Mouse (Mus musculus) neural tube, embryonic 13.5 days (tissue): ENCODE results near the gene Zfp27. TPM values are rescaled to one million over a fixed set of nuclear protein-coding genes. Genes with fewer than 3 reads are reported as not detected.
"Not testable (repeated sequence)": the region's sequence is repeated elsewhere in the genome, so short reads cannot be mapped to it uniquely, and the experiment has no call there.

Experiments used
- ATAC-seq: fragments of 200-750 bp; cut with Nextera tagmentation; 2 replicates; pipeline ENCODE4 v1.8.0; 2017; ENCODE audit warnings: low read depth, mild to moderate bottlenecking, moderate TSS enrichment, moderate library complexity
- H3K27ac ChIP-seq: fragments of 300-500 bp; sonication (generic); replicated peaks from 2 replicates; pipeline ENCODE4 v1.5.1; 2015; ENCODE audit warnings: moderate library complexity, mild to moderate bottlenecking, inconsistent platforms
- H3K27me3 ChIP-seq: fragments of 300-500 bp; sonication (generic); 2 replicates; pipeline ENCODE4 v1.6.1; 2015; ENCODE audit warnings: mild to moderate bottlenecking, inconsistent platforms
- H3K36me3 ChIP-seq: fragments of 300-500 bp; sonication (generic); 2 replicates; pipeline ENCODE4 v1.6.1; 2015; ENCODE audit warnings: mild to moderate bottlenecking, inconsistent platforms
- H3K4me1 ChIP-seq: fragments of 300-500 bp; sonication (generic); replicated peaks from 2 replicates; pipeline ENCODE4 v1.6.1; 2015; ENCODE audit warnings: inconsistent platforms
- H3K4me2 ChIP-seq: fragments of 300-500 bp; sonication (generic); 2 replicates; pipeline ENCODE4 v1.6.1; 2015; ENCODE audit warnings: inconsistent platforms, mild to moderate bottlenecking, moderate library complexity
- H3K4me3 ChIP-seq: fragments of 300-500 bp; sonication (generic); 2 replicates; pipeline ENCODE4 v1.5.1; 2015; ENCODE audit warnings: mild to moderate bottlenecking, inconsistent platforms
- H3K9ac ChIP-seq: fragments of 300-500 bp; sonication (generic); 2 replicates; pipeline ENCODE4 v1.6.1; 2015; ENCODE audit warnings: moderate library complexity, mild to moderate bottlenecking, inconsistent platforms
- H3K9me3 ChIP-seq: fragments of 300-500 bp; sonication (generic); 2 replicates; pipeline ENCODE4 v1.6.1; 2016; ENCODE audit warnings: inconsistent platforms
- WGBS: fragments of 180-500 bp; shearing (Covaris S2); methylation state at CpG from one replicate; pipeline ENCODE4 v1.1.7; 2015; 5-methylcytosine and 5-hydroxymethylcytosine counted together
- microRNA-seq: library from miRNA; unstranded; fragments of <30 nt; microRNA quantifications from one replicate; pipeline ENCODE4, GENCODE M21; 2016
- polyA plus RNA-seq: library from polyadenylated mRNA; unstranded; fragments of >200 nt; fragmentation: Nextera tagmentation; extraction: Ambion mirVana; gene quantifications from 2 replicates; pipeline ENCODE4 v1.2.1, GENCODE M21; 2015

The Zfp27 gene
- polyA plus RNA-seq, 1 experiment from 2014 or later, result 17.1 TPM

DNA sequence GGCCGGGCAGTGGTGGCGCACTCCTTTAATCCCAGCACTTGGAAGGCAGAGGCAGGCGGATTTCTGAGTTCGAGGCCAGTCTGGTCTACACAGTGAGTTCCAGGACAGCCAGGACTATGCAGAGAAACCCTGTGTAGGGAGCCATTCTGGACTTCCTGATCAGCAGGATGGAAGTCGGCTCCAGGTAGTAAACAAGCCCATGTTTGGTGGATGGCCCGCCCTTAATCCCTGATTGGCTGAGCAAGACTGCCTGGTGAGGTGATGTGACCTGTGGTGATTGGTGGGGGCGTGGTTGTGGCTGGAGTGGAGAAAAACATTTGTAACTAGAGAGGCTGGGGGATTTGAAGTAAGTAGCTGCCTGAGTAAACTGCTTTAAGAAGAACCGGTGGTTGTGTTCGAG lies 28.8 kb downstream of the Zfp27 start:
- H3K27ac ChIP-seq, H3K9ac ChIP-seq, ATAC-seq, H3K4me2 ChIP-seq, H3K4me1 ChIP-seq, H3K4me3 ChIP-seq, H3K27me3 ChIP-seq: not testable (repeated sequence)
- Histone ChIP-seq H3K9me3 (peaks cover 37% of the 10 kb centered on the region), H3K36me3 (peaks cover 56% of the 10 kb centered on the region)
- WGBS, result 95% methylated on average over 9 of the region's 9 CpGs

DNA sequence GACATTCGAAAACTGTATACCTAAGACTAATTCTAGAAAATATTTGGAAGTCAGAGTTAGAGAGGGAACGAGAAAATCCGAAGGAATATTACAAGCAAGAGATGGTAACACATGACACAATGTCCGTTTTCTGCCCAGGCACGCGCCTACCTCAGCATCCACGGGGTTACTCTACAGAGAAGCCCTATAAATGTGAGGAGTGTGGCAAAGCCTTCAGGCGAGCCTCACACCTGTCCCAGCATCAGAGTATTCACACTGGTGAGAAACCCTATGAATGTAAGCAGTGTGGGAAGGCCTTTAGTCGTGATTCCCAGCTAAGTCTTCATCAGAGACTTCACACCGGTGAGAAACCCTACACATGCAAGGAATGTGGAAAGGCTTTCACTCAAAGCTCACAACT lies 32.1 kb downstream of the Zfp27 start:
- peaks cover 76% of the 10 kb centered on the region for H3K36me3 ChIP-seq
- 94% methylated on average over 10 of the region's 10 CpGs for WGBS

DNA sequence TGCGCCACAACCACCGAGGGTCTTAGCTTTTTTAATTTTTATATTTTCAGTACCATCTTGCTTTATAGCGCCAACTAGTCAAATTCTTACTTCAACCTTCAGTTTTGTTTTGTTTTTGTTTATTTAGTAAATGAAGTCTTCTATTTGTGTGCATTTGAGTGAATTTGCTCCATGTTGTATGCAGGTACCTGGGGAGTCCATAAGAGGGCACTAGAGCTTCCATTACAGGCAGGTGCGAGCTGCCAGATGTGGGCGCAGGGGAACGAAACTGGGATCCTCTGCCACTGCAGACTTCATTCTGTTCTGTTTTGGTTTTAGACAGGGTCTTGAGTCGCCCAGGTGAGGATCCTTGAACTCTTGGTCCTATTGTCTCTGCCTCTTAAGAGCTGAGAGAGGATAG lies 44.7 kb downstream of the Zfp27 start:
- no peaks in the 10 kb centered on the region for H3K27me3 ChIP-seq
- H3K27ac ChIP-seq, result no peak overlapping the region
- 87% methylated on average over 7 of the region's 7 CpGs for WGBS
- H3K4me2 ChIP-seq, result no peak overlapping the region
- peaks cover 11% of the 10 kb centered on the region for H3K4me1 ChIP-seq
- H3K9ac ChIP-seq, result no peak overlapping the region
- no peak overlapping the region for H3K4me3 ChIP-seq
- no peaks in the 10 kb centered on the region for H3K9me3 ChIP-seq
- no peak for ATAC-seq
- peaks cover 15% of the 10 kb centered on the region for H3K36me3 ChIP-seq

More for the DNA sequence above, 32.1 kb downstream of the Zfp27 start:
- Histone ChIP-seq H3K27me3 (no peaks in the 10 kb centered on the region), H3K4me2 (no peak overlapping the region), H3K27ac (no peak overlapping the region), H3K4me1 (no peaks in the 10 kb centered on the region), H3K4me3 (no peak overlapping the region), H3K9ac (no peak overlapping the region), H3K9me3 (peaks cover 53% of the 10 kb centered on the region)
- ATAC-seq, result no peak

DNA sequence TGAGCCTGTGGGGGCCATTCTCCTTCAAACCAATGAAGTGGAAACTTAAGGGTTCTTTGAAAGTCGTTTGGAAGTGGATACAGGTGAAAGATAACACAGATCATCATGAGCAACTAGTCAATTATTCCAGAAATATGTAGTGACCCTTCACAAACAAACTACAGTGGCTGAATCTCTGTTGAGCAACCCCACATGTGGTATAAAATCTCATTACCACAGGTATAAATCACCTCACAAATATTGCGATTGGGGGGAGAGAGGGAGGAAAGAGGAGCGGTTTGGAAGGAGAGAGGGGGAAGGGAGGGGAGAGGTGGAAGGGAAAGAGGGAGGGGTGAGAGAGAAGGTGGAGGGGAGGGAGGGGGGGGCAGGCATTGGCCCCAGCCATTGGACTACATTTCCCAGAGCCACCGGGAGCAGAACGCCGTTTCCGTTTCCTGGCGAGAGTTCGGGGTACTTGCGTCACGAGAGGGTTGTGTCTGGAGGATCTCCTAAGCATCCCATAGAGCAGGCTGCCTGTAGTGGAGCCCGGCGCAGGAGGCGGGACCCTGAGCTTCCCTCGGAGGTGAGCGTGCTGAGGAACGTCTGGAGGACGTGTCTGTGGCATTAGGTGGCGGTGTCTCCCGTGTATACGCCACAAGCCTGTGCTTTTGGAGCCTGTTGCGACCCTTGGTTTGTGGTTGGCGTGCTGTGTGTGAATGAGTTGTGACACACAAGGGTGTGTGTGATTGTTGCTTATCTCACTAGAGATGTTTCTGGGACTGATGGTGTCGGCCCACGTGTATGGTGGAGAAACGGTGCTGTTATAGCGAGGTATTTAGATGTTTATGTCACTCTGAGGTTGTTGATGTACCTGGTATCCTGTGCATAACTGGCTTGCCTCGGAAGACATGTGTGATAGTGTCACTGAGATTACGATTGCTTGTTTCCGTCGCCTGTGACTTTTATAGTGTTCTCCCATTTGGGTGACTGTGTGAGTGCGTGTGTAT lies 46.5 kb downstream of the Zfp27 start, which contains the start of gene Zfp420:
Zfp420 (plus strand) TSS at position 448 of the 986 bp plus-strand sequence.
- 7% methylated on average over 32 of the region's 32 CpGs for WGBS
- H3K36me3 ChIP-seq, result peaks cover 12% of the 10 kb centered on the region
- H3K27me3 ChIP-seq, result no peaks in the 10 kb centered on the region
- peak; percentile 96 for ATAC-seq
- H3K4me3 ChIP-seq, result peak within 1 kb of the TSS; percentile 60
- peak within 1 kb of the TSS; percentile 77 for H3K27ac ChIP-seq
- H3K4me1 ChIP-seq, result peaks cover 11% of the 10 kb centered on the region
- peak within 1 kb of the TSS; percentile 78 for H3K4me2 ChIP-seq
- peak within 1 kb of the TSS; percentile 72 for H3K9ac ChIP-seq
- no peaks in the 10 kb centered on the region for H3K9me3 ChIP-seq

DNA sequence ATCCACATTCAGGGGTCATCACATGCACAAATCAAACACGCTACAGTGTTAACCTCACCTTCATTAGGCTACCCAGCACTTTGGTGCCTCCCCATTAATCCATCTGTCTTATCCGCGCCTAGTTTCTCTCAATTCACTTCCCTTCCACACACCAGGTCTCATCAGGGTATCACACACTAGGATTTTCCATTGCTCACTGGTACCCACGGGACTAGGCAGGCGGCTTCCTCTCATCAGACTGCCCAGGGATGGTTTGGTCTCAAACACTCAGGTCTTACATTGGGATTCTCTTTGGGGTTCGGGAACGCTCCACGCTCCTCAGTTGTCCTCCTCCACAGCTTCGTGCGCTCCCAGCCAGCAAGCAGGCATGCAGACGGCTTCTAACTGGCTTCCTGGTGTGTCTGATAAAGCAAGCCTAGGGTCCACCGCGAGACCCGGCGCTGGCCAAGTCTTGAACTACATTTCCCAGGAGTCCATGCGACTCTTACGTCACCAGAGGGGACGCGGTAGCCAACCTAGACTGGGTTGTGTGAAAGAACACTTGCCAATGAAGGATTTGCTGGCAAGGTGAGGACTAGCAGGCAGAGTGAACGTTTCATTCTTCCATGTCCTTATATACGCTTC lies 53.0 kb downstream of the Zfp27 start, which contains the start of gene Zfp940:
Zfp940 (minus strand) TSS at position 451 of the 624 bp plus-strand sequence.
- H3K4me3 ChIP-seq, result peak within 1 kb of the TSS; percentile 54
- peak within 1 kb of the TSS; percentile 69 for H3K27ac ChIP-seq
- H3K27me3 ChIP-seq, result no peaks in the 10 kb centered on the region
- 1% methylated on average over 21 of the region's 21 CpGs for WGBS
- peak within 1 kb of the TSS; percentile 76 for H3K9ac ChIP-seq
- H3K4me1 ChIP-seq, result peaks cover 7% of the 10 kb centered on the region
- peak; percentile 97 for ATAC-seq
- no peaks in the 10 kb centered on the region; the same call in 1 of the 2 replicates for H3K9me3 ChIP-seq
- peaks cover 26% of the 10 kb centered on the region for H3K36me3 ChIP-seq
- H3K4me2 ChIP-seq, result peak within 1 kb of the TSS; percentile 79

DNA sequence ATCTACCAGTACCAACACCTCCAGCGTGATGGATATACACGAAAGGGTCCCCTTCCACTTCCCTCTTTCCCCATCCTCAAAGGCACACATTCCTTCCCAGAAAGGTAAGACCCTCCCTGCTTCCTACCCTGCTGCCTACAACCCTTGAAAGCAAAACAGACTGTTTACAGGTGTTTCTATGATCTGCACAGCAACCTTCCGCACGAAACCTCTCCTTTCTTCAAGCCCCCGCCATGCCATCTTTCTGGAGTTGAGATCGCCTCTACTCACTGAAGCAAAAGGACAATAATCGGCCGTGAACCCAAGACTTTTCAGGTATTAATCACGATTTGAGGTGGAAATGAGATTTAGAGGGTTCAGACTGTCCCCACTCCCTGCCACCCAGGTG lies 53.5 kb downstream of the Zfp27 start:
- no peak overlapping the region for H3K27ac ChIP-seq
- WGBS, result 59% methylated on average over 9 of the region's 9 CpGs

DNA sequence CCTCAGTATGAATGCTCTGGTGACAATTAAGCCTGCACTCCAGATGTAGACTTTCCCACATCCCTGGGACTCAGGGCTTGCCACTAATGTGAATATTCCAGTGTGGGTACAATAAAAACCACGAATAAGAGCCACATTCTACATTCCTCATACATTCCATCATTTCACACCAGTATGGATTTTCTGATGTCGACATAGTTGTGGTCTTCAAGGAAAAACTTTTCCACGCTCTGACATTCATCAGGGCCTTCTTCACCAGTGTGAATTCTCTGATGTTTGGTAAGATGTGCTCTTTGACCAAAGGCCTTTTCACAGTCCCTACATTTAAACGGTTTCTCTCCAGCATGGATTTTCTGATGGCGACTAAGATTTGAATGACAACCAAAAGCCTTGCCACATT lies 61.8 kb downstream of the Zfp27 start:
- no peaks in the 10 kb centered on the region for H3K9me3 ChIP-seq
- H3K36me3 ChIP-seq, result peaks cover 70% of the 10 kb centered on the region
- no peak for ATAC-seq
- 93% methylated on average over 5 of the region's 5 CpGs for WGBS
- H3K9ac ChIP-seq, result no peak overlapping the region
- H3K27me3 ChIP-seq, result no peaks in the 10 kb centered on the region
- no peaks in the 10 kb centered on the region for H3K4me1 ChIP-seq
- H3K27ac ChIP-seq, result no peak overlapping the region
- H3K4me2 ChIP-seq, result no peak overlapping the region
- H3K4me3 ChIP-seq, result no peak overlapping the region

More for the DNA sequence above, 53.5 kb downstream of the Zfp27 start:
- Histone ChIP-seq H3K36me3 (peaks cover 28% of the 10 kb centered on the region), H3K4me3 (peak overlapping the region; percentile 54), H3K27me3 (no peaks in the 10 kb centered on the region), H3K4me2 (peak overlapping the region; percentile 79), H3K9me3 (no peaks in the 10 kb centered on the region; the same call in 1 of the 2 replicates), H3K4me1 (peaks cover 7% of the 10 kb centered on the region), H3K9ac (peak overlapping the region; percentile 76)
- ATAC-seq, result no peak; the same call in 1 of the 2 replicates

Small RNA genes lying within 50 kb of the gene (microRNA-seq; reads per million reads assigned to microRNA genes)
- not detected for gene Mir7668

Other genes with a start within 250 kb of the Zfp27 start
- gene Catsperg2, start 179.5 kb downstream of the Zfp27 start, polyA plus RNA-seq, result 0.22 and 0.37 TPM in 2 replicates
- gene Zfp84, start 138.0 kb downstream of the Zfp27 start, polyA plus RNA-seq, result 13.3 and 17.7 TPM in 2 replicates
- gene Zfp30, start 122.6 kb downstream of the Zfp27 start, polyA plus RNA-seq, result 11.0 and 11.9 TPM in 2 replicates
- 26.8 and 27.6 TPM in 2 replicates for gene Zfp790, start 90.5 kb downstream of the Zfp27 start, polyA plus RNA-seq
- 12.9 and 14.2 TPM in 2 replicates for gene Zfp940, start 52.9 kb downstream of the Zfp27 start, polyA plus RNA-seq
- 18.3 and 19.0 TPM in 2 replicates for gene Zfp420, start 46.6 kb downstream of the Zfp27 start, polyA plus RNA-seq
- gene Zfp383, start 1.7 kb upstream of the Zfp27 start, polyA plus RNA-seq, result 6.3 and 6.7 TPM in 2 replicates
- gene Zfp74, start 47.5 kb upstream of the Zfp27 start, polyA plus RNA-seq, result 13.6 and 15.0 TPM in 2 replicates
- gene Zfp568, start 77.4 kb upstream of the Zfp27 start, polyA plus RNA-seq, result 5.5 and 6.5 TPM in 2 replicates
- gene Zfp14, start 144.8 kb upstream of the Zfp27 start, polyA plus RNA-seq, result 9.9 and 11.3 TPM in 2 replicates
- 12.0 and 14.2 TPM in 2 replicates for gene Zfp82, start 166.3 kb upstream of the Zfp27 start, polyA plus RNA-seq
- gene Gm26920, start 183.8 kb upstream of the Zfp27 start, polyA plus RNA-seq, result 1.2 and 1.5 TPM in 2 replicates
- 16.2 and 16.4 TPM in 2 replicates for gene Zfp566, start 184.0 kb upstream of the Zfp27 start, polyA plus RNA-seq
- gene Zfp260, start 188.2 kb upstream of the Zfp27 start, polyA plus RNA-seq, result 102 and 106 TPM in 2 replicates
- gene Zfp382, start 215.4 kb upstream of the Zfp27 start, polyA plus RNA-seq, result 13.4 and 13.8 TPM in 2 replicates